In genomic region chr12:78095916-78096315, GRCm38 (mm10) we compare ENCODE assay signal across 11 mouse cellular contexts.
"Had no signal": no experiment of that assay in that cellular context is flagged by ENCODE, and none has a peak within 500 bp of the region (broad histone marks: within the 10 kb centered on the region; RNA-seq: fewer than 3 reads in every experiment).

No protein-coding gene starts in this region.

- DNase-seq: lung, embryonic 14.5 days; lung, postnatal 10 days; lung, postnatal 4 days; retina, postnatal 1 day; right cerebral cortex, adult 18-20 months; right cerebral cortex, postnatal 25 days; right cerebral cortex, postnatal 4 days; spleen, adult 18-20 months; thymus, adult 18-20 months; thymus, postnatal 14 days; thymus, postnatal 36 days had no signal
